Mouse (Mus musculus) gastrocnemius, postnatal 4 days (tissue): ENCODE measurements around the gene Ttc9. TPM values are rescaled to one million over a fixed set of nuclear protein-coding genes. Genes with fewer than 3 reads are reported as not detected.
A peak's percentile ranks its signal among the peaks of the same experiment; 100 is the strongest.

Source experiments
- DNase-seq, 2 experiments: peaks; one replicate each; pipeline ENCODE4 v3.0.0; 2021 to 2022; ENCODE audit warnings: low spot score in 2 of 2, mixed read lengths in 2 of 2
- long read RNA-seq, 2 experiments: library from polyadenylated mRNA; stranded (forward); transcript quantifications; one replicate each; pipeline ENCODE4 v2.0.0; 2021
- total RNA-seq, 2 experiments: library from RNA; stranded (reverse); gene quantifications; 2 replicates each; pipeline ENCODE4 v1.2.3; 2021

Gene Ttc9
- total RNA-seq: 10 to 100 TPM; 27.3 to 31.0 TPM
- long read RNA-seq, experiment 1, transcript Ttc9-201 (3 exons, 2,042 nt): major isoform, 95 of 97 reads
- long read RNA-seq, experiment 1, partial matches to known transcripts: 0 of 97 reads
- long read RNA-seq, experiment 1, other reads (novel, unspliced or antisense): 2 of 97 reads
- long read RNA-seq, experiment 2, transcript Ttc9-201 (3 exons, 2,042 nt): major isoform, 94 of 101 reads
- long read RNA-seq, experiment 2, partial matches to known transcripts: 0 of 101 reads
- long read RNA-seq, experiment 2, other reads (novel, unspliced or antisense): 7 of 101 reads

DNA sequence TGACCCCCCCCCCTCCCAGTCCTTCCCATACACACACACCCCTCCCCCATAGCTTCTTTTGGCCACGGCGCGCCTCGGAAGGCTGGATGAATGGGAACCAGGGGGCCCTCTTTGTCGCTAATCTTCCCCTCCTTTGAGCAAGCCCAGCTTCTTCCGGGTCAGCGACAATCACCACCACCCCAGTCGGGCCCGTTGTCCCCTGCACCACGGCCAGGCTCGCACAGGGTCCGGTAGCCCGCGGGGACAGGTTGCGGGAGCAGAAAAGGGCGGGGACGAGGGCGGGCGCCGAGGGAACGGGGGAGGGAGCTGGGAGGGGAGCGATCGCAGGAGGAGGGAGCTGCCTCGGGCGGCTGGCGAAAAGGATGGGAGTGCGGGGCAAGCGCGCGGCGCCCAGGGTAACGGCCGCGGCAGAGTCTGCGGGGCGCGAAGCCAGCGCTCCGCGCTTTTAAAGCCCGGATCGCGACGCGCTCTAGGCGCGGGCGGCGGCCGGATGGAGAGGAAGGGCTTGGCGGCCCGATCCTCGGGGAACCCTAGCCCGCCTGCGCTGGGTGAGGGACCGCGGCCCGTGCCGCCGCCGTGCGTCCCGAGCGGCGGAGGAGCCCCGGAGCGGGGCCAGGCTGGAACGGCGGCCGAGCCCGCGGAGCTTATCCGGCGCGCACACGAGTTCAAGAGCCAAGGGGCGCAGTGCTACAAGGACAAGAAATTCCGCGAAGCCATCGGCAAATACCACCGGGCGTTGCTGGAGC lies at the start of gene Ttc9:
TSS of gene Ttc9 (plus strand) at position 335 of the 746 bp plus-strand sequence.
- DNase-seq: peak; percentile 21 to 27

DNA sequence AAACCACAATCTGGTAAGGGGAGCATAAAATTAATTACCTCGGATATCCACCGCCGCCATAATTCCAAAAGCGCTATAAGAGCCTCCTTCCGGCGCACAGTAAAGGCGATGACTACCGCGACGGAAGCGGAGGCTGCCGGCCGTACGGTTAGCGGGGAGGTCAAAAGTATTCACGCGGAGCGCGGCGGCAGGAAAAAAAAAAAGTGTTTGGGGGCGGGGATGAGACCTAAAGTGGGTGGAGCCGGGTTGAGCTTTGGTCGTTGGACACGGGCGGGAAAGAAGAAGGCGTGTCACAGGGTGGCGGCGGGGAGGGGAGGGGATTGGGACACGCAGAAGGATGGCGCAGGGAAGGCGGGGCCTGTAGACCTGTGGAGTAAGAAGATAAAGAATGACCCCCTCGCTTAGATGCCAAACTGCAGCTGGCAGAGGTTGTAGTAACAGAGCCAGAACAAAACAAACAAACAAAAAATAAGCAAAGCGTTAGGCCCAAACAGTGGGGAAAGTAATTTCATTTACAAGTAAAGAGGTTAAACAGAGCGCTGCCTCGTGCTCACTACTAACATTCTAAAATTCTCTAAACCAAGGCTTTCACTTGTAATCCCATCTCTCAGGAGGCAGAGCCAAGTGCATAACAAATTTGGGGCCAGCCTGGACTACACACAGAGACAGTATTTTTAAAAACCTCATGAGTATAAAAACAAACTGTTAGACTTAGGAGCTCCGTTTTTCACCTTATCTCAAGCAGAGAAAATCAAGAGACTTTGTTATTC lies 36.0 kb upstream of the Ttc9 start, which contains the start of gene Med6:
TSS of gene Med6 (minus strand) at position 107 of the 770 bp plus-strand sequence.
- DNase-seq: peak; percentile 78 to 92

DNA sequence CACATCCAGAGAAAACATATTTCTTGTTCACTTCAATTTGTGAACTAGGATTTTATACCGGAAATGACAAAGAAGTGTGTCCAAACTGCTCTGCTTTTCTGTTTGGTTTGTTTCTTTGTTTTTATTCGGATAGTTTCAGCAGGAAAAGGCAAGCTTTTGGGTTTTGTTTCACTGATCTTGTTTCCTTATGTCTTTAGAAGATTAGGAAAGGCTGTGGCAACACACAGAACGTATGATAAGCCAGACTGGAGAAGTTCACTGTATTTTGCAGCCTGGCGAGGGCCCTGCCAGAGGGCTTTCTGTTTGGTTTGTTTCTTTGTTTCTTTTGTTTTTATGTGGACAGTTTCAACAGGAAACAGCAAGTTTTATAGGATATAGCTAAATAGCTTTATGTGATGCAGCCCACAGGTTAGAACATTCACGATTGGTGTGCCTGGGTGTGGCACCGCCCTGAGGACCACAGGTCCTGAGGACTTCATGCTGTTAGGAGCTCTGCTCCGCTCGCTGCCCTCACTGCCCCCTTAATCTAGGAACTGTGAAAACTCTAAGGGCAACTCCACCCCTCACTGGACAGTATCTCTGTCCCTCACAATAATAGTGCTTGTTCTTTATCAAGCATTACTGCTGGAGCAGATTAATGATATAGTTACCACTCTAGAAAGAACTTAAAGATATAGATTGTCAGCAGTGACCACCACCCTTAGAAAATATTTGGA lies 34.3 kb upstream of the Ttc9 start:
- no peak for DNase-seq

DNA sequence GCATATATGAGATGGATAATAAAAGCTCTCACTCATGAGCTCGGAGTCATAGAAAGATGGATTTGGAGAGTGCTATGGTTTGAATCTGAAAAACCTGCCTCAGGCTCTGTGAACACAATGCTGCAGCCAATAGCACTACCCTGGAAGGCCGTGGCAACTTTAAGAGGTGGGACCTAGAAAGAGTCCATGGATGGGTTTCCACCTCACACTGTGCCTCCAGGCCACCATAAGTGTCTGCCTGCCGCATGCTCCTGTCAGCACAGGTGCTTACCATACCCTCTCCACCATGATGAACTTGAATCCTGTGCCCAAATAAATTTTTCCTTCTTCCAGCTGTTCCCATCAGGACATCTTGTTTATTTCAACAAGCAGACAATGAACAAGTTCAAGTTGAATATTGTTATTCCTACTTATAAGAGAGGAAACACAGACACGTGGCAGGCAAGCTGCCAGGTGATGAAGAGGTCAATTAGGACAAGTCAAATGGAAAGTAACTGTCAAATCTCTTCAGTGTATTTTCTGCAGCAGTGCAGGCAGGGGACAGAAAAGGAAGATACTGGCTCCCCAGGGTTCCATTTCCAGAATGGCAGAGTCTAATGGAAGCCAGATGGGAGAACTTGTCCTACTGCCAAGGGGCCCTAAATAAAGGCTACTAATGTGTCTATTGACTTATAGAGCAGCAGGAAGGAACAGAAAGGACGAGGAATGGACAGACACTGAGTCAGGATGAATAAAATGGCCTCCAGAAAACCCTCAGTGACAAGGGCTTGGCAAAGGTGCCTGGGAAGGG lies 25.9 kb upstream of the Ttc9 start:
- no peak for DNase-seq

DNA sequence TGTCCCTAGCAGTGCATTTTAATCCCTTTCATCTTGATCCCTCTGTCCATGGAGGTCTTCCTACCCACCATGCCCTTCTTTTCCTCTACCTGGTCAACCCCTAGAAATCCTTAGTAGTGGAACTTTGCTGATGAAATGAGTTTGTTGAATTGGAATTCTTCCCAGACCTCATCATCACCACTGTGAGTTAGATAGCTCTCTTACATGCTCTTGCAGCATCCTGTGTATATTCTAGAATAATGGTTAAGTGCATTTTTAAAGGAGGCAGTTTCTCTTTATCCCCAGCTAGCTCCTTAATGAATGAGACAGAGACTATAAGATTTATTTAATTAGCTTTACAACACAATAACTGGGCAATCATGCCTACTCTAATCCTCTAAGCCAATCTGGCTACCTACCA lies 21.6 kb upstream of the Ttc9 start:
- DNase-seq: no peak

DNA sequence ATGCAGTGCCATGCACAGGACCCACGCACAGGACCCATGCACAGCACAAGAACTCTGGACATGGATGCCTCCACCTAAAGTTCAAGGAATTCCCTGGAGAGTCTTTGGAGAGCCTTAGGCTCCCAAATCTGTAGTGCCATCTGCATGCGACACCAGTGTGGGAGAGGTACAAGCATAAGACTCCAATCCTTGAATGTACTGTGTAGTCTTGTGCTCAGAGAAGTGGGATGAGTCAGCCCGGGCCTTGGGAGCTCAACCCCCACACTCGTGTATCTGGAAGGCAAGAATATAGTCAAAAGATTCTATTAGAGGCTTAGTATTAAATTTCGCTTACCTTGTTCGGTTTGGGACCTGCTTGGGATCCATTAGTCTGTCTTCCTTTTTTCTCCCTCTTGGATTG lies 15.2 kb upstream of the Ttc9 start:
- no peak for DNase-seq

DNA sequence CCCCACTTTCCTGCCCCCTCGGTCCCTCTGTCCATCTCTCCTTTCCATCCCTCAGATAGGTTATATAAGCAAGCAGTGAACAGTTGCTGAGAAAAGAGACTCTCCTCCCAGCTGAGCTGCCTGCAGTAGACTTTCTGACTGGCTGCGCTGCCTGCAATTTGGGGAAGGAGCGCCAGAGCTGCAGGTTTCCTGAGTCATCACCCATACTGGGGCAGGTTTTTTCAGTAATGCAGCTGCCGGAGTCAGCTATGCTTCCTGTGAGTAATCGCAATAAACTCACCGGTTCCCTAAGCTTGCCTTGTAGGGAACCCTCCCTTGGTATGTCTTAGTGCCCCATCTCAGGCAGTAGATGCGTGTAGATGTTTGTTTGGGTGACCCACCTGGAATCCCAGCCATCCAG lies 14.1 kb upstream of the Ttc9 start:
- DNase-seq: no peak

DNA sequence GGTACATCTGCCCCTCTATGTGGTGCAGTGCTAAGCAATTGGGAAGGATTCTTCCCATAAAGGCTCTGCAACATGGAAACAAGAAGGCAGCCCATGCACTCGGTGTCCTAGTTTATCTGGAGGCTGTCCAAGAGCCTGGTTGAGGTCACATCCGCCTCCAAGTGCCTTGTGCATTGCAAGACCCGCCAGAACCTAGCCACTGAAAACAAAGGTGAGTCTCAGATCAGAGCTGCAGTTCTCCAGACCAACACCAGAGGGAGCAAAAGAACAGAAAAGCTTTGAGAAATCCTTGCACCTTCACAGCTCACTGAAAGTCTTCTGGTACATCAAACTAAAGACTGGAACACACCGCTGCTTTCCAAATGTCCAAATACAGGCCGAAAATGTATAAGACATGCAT lies 11.7 kb upstream of the Ttc9 start:
- DNase-seq: peak in 1 of 2 experiments; percentile 55

DNA sequence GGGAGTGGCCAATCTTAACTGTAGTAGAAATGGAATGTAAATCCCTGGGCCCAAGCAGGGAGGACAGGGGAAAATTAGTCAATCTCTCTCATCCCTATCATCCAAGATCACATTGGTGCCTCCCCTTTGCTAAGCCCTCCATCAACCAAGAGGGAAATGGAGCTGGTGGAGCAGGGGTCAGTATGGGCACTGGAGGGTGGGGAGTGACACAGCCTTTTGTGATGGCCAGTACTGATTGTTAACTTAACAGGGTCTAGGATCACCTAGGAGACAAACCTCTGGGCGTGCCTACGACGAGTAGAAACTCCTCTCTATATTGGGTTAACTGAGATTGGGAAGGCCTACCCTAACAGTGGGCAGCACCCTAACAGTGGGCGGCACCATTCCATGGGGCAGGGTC lies 7.7 kb upstream of the Ttc9 start:
- no peak for DNase-seq

DNA sequence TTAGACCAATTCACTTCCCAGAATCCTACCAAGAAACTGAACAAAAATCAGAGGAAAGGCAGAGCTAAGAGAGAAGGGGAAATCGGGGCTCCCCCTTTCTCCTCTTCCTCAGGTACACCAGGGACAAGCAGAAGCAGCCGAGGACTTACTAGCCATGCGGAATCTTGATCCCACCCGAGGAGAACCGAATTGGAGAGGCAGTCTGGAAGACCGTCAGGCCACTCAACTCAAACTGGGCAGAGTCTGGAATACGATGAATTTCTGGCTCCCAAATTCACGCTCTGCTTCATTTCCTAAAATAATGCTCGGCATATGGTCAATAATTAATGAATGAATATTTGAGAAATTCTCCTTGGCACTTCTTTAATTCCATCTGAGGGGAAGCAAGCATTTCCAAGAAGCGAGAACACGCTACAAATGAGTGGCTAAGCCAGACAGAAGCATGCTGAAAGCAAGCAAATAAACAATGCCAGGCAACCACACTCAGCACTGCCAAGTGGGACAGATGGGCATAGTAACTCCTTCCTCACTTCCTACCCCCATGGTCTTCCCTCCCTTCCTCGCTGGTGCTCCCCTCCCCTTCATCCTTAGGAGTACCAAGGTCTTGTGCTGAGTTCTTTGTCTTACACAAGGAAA lies 4.7 kb upstream of the Ttc9 start:
- no peak for DNase-seq

DNA sequence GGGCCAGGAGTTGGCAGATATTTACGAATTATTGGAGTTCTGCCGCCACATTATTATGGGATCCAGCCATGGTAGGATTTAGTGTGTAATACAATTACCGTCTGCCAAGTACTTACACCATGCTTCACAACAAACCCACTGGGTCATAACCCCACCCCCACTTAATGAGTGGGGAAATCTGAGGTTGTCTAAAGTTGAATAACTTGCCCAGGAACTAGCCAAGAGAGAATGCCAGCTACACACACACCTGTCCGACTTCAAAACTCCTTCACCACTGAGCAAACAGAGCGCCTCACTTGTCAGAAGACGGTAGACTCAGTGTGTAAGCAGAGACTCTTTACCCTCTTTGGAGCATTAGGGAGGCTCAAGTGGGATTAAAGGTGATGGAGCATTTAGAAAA lies 3.6 kb upstream of the Ttc9 start:
- DNase-seq: no peak

DNA sequence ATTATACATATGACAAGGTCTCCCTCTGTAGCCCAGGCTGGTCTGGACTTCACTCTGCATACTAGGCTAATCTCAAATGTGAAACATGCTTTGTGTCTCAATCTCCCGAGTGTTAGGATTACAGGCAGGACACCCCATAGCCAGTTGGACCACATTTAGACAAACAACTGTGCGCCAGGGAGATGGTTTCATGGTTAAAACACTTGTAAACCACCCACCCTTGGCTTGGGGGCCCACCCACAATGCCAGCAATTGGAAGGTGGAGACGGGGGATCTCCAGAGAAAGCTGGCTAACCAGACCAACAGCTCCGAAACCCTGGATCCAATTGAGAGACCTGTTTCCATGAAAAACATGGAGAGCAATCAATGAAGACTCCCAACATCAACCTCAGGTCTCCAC lies 3.0 kb upstream of the Ttc9 start:
- DNase-seq: no peak

DNA sequence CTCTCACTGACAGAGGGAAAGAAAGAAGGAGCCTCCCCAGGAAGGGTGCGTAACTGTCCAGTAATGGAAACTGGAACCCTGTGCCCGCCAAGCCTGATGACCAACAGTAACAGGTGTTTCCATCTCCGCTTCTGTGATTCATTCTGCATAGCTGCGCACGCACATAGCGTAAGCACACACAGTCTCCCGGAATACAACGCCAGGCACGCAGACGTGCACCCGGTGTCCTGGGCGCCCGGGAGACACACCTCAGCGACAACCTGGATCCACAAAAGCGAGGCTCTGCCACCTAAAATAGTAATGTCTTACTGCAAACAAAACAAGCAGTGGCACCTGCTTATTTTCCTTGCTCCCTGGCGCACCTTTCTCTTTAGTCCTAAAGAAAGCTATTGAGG lies 532 bp upstream of the Ttc9 start:
- peak; percentile 17 to 28 for DNase-seq

DNA sequence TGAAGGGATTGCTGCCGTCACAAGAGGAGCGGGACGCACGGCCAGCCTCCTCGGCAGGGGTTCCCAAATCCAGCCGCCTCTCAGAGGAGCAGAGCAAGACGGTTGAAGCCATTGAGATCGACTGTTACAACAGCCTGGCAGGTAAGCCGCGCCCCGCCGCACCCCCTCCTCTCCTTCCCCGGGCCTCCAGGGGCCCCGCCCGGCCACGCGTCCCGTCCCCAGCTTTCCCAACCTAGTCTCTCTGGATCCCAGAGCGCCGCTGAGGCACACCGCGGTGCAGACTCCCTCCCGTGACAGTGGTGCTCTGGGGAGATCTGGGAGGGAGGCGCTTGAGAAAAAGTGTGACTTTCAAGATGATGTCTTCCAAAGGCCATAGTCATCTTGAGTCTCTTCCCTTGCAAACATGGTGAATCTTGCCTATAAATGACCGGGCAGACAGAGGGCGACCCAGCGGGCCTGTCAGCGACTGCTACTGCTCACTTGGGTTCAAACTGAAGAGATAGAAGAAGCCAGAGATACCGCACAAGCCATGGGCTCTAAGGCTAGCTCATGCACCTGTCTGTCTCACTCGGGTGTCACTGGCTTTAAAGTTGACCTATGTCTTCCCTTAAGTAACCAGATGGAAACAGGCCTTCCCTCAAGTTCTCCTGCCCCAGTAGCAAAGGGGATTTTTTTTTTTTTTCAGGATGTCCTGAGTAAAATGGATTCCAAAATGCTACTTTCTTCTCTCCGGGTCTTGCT lies 782 bp downstream of the Ttc9 start:
- peak in 1 of 2 experiments; percentile 11 for DNase-seq

DNA sequence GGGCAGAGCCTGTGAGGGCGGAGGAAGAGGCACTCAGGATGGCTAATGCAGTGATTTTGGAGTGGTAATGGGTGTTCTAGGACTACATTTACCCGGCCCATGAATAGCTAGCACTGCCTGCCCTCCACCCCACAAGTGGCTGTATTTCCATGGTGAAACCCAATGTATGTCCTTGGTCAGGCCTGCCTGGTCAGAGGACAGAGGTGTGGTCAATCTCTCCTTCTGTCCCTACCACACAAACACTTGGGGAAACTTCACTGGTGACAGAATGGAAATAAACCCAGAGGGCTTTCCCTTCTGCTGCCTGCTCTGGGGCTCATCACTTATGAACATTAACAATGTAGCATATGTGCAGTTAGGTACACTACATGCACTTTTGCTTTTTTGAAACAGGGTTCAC lies 2.2 kb downstream of the Ttc9 start:
- no peak for DNase-seq

DNA sequence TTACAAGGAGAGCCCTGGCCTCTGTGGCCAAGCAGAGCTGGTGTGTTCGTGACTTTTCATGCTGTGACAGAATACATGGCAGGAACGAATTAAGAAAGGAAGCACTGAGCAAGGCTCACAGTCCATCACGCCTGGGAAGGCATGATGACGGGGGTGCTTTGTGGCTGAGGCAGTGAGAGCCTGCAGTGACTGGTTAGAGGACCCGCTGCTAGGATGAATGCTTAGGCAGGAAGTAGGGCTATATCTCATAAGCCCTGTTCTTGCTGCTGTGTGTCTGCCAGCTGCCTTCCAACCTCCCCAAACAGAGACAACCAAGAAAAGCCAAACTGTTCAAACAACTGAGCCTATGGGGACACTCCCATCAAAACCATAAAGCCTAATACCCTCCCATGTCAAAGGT lies 9.6 kb downstream of the Ttc9 start:
- no peak for DNase-seq

DNA sequence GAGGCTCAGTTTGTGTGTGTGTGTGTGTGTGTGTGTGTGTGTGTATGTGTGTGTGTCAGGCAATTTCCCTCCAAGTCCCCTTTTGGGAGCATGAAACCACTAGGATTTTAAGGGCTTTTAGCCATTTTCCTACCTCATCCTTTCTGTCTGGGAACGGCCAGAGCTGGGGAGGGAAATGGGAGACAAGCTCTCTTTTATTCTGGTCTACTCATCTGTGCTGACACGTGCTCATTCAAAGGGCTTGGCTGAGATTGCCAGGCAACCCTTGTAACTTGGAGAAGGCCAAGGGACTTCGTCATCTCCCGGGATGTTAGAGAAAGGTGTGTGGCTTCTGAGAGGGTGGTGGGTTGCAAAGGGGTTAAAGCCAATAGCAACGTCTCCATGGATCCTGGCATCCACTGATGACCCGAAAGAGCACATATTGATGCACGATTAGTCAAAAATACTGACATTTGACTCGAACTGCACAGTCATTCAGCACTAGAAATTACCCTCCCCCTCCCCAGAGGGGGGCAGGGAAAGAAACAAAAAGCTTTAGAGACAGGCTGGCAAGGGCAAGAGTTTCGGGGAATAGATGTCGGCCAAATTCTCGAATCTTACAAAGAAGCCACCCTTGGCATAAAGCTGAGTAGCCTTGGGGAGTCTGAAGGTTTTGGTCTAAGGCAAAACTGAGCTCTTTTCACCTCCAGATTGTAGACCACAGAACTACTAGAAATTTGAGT lies 11.5 kb downstream of the Ttc9 start:
- DNase-seq: no peak

DNA sequence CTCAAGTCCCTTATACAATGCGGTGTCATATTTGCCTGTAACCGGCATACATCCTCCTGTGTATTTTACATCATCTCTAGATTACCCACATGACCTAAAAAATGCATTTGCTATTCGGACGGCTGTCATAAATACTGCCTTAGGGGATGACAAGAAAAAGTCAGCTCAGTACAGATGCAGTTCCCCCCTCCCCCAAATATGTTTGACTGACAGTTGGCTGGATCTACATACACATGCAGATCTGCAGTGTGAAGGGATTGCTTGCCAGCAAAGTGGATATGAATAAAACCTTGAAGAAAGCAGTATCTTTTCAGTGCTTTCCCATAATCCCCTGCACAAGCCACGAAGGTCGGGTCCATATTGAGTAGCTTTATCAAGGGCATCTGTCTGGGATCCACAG lies 15.8 kb downstream of the Ttc9 start:
- no peak for DNase-seq

DNA sequence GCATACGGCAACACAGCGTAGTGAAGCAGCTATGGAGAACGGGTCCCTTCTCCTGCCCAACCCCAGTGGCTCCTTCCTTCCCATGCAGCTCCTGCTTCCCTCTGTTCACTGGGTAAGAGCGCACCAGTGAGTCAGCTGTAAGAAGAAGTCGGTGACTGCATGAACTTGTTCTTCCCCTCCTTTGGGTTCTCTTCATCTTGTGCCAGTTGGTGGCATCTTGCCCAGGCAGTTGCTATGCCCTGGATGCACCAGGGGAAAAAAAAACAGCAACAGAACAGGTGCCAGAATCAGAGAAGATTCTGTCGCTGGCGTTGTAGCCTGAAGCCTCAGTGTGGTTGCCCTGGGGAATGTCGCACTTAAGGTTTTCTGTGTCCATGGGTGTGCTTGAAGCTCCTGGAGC lies 22.3 kb downstream of the Ttc9 start:
- DNase-seq: peak in 1 of 2 experiments; percentile 52
